Mouse (Mus musculus): ENCODE measurements around the gene Cdc42ep4. TPM values are rescaled to one million over a fixed set of nuclear protein-coding genes. Genes with fewer than 3 reads are reported as not detected.

Gene Cdc42ep4
- polyA plus RNA-seq, 1 experiment, result 20.9 TPM

GRCm38 (mm10) chr11:113785406-113786171 lies 33.9 kb upstream of the Cdc42ep4 start:
- Histone ChIP-seq H3K36me3 (ENCODE audit: control insufficient read depth, insufficient read depth, low read length) (no peaks in the 10 kb centered on the region), H3K27me3 (ENCODE audit: control insufficient read depth, insufficient read depth, low read length) (no peaks in the 10 kb centered on the region), H3K27ac (ENCODE audit: insufficient read depth, low read length) (peak overlapping the region; percentile 57), H3K4me3 (ENCODE audit: extremely low read depth, insufficient read depth, insufficient read length) (no peak overlapping the region; the same call in 1 of the 2 replicates), H3K4me1 (ENCODE audit: control insufficient read depth, insufficient read depth, insufficient read length) (peaks cover 39% of the 10 kb centered on the region)
- WGBS, result 49% methylated on average over 19 of the region's 19 CpGs
- TF ChIP-seq POLR2A (IDR thresholded peaks at IDR 0.05; ENCODE audit: low read depth, low read length) (no peak), CTCF (IDR thresholded peaks at IDR 0.05; ENCODE audit: extremely low read depth, insufficient read depth, insufficient read length, insufficient replicate concordance) (no peak)
- DNase-seq (ENCODE audit: low read depth in 1 of 2, low spot score in 2 of 2), result no peak

GRCm38 (mm10) chr11:113784656-113785396 lies 33.1 kb upstream of the Cdc42ep4 start:
- DNase-seq (ENCODE audit: low read depth in 1 of 2, low spot score in 2 of 2), result no peak
- Histone ChIP-seq H3K27ac (ENCODE audit: insufficient read depth, low read length) (no peak overlapping the region; the same call in 1 of the 2 replicates), H3K27me3 (ENCODE audit: control insufficient read depth, insufficient read depth, low read length) (no peaks in the 10 kb centered on the region), H3K36me3 (ENCODE audit: control insufficient read depth, insufficient read depth, low read length) (no peaks in the 10 kb centered on the region), H3K4me3 (ENCODE audit: extremely low read depth, insufficient read depth, insufficient read length) (no peak overlapping the region), H3K4me1 (ENCODE audit: control insufficient read depth, insufficient read depth, insufficient read length) (peaks cover 39% of the 10 kb centered on the region)
- TF ChIP-seq POLR2A (IDR thresholded peaks at IDR 0.05; ENCODE audit: low read depth, low read length), result no peak
- no peak for TF ChIP-seq CTCF (IDR thresholded peaks at IDR 0.05; ENCODE audit: extremely low read depth, insufficient read depth, insufficient read length, insufficient replicate concordance)
- WGBS, result 87% methylated on average over 2 of the region's 2 CpGs

- Histone ChIP-seq H3K36me3 (ENCODE audit: control insufficient read depth, insufficient read depth, low read length) (no peaks in the 10 kb centered on the region), H3K4me1 (ENCODE audit: control insufficient read depth, insufficient read depth, insufficient read length) (peaks cover 42% of the 10 kb centered on the region), H3K4me3 (ENCODE audit: extremely low read depth, insufficient read depth, insufficient read length) (no peak overlapping the region), H3K27me3 (ENCODE audit: control insufficient read depth, insufficient read depth, low read length) (no peaks in the 10 kb centered on the region), H3K27ac (ENCODE audit: insufficient read depth, low read length) (no peak overlapping the region)
- no peak for TF ChIP-seq CTCF (IDR thresholded peaks at IDR 0.05; ENCODE audit: extremely low read depth, insufficient read depth, insufficient read length, insufficient replicate concordance)
- no peak for TF ChIP-seq POLR2A (IDR thresholded peaks at IDR 0.05; ENCODE audit: low read depth, low read length)
- DNase-seq (ENCODE audit: low read depth in 1 of 2, low spot score in 2 of 2), result no peak
- WGBS, result 96% methylated on average over 2 of the region's 2 CpGs
Observed at GRCm38 (mm10) chr11:113782496-113782895, 30.8 kb upstream of the Cdc42ep4 start.

- WGBS, result 88% methylated on average over 2 of the region's 2 CpGs
- no peak overlapping the region for H3K4me3 ChIP-seq (ENCODE audit: extremely low read depth, insufficient read depth, insufficient read length)
- no peak for DNase-seq (ENCODE audit: low read depth in 1 of 2, low spot score in 2 of 2)
- TF ChIP-seq POLR2A (IDR thresholded peaks at IDR 0.05; ENCODE audit: low read depth, low read length) (no peak), CTCF (IDR thresholded peaks at IDR 0.05; ENCODE audit: extremely low read depth, insufficient read depth, insufficient read length, insufficient replicate concordance) (no peak)
- H3K36me3 ChIP-seq (ENCODE audit: control insufficient read depth, insufficient read depth, low read length), result no peaks in the 10 kb centered on the region
- H3K27me3 ChIP-seq (ENCODE audit: control insufficient read depth, insufficient read depth, low read length), result no peaks in the 10 kb centered on the region
- peaks cover 39% of the 10 kb centered on the region for H3K4me1 ChIP-seq (ENCODE audit: control insufficient read depth, insufficient read depth, insufficient read length)
- no peak overlapping the region for H3K27ac ChIP-seq (ENCODE audit: insufficient read depth, low read length)
Observed at GRCm38 (mm10) chr11:113782006-113782405, 30.3 kb upstream of the Cdc42ep4 start.

GRCm38 (mm10) chr11:113779680-113780041 lies 28.0 kb upstream of the Cdc42ep4 start:
- H3K4me1 ChIP-seq (ENCODE audit: control insufficient read depth, insufficient read depth, insufficient read length), result peaks cover 19% of the 10 kb centered on the region; the same call in 1 of the 2 replicates
- H3K27ac ChIP-seq (ENCODE audit: insufficient read depth, low read length), result no peak overlapping the region
- H3K4me3 ChIP-seq (ENCODE audit: extremely low read depth, insufficient read depth, insufficient read length), result no peak overlapping the region
- no peaks in the 10 kb centered on the region for H3K27me3 ChIP-seq (ENCODE audit: control insufficient read depth, insufficient read depth, low read length)
- TF ChIP-seq POLR2A (IDR thresholded peaks at IDR 0.05; ENCODE audit: low read depth, low read length), result no peak
- TF ChIP-seq CTCF (IDR thresholded peaks at IDR 0.05; ENCODE audit: extremely low read depth, insufficient read depth, insufficient read length, insufficient replicate concordance), result no peak
- H3K36me3 ChIP-seq (ENCODE audit: control insufficient read depth, insufficient read depth, low read length), result no peaks in the 10 kb centered on the region
- DNase-seq (ENCODE audit: low read depth in 1 of 2, low spot score in 2 of 2), result no peak
- 15% methylated on average over 6 of the region's 6 CpGs for WGBS

GRCm38 (mm10) chr11:113778733-113779679 lies 27.3 kb upstream of the Cdc42ep4 start:
- Histone ChIP-seq H3K27ac (ENCODE audit: insufficient read depth, low read length) (no peak overlapping the region), H3K4me1 (ENCODE audit: control insufficient read depth, insufficient read depth, insufficient read length) (peaks cover 19% of the 10 kb centered on the region; the same call in 1 of the 2 replicates), H3K4me3 (ENCODE audit: extremely low read depth, insufficient read depth, insufficient read length) (no peak overlapping the region), H3K27me3 (ENCODE audit: control insufficient read depth, insufficient read depth, low read length) (no peaks in the 10 kb centered on the region), H3K36me3 (ENCODE audit: control insufficient read depth, insufficient read depth, low read length) (no peaks in the 10 kb centered on the region)
- DNase-seq (ENCODE audit: low read depth in 1 of 2, low spot score in 2 of 2), result no peak
- WGBS, result 65% methylated on average over 20 of the region's 20 CpGs
- TF ChIP-seq CTCF (IDR thresholded peaks at IDR 0.05; ENCODE audit: extremely low read depth, insufficient read depth, insufficient read length, insufficient replicate concordance) (no peak), POLR2A (IDR thresholded peaks at IDR 0.05; ENCODE audit: low read depth, low read length) (no peak)

Data from spleen, adult 2 months (tissue).